Comparison of ENCODE assay signal across 27 mouse cellular contexts in the genomic region with DNA sequence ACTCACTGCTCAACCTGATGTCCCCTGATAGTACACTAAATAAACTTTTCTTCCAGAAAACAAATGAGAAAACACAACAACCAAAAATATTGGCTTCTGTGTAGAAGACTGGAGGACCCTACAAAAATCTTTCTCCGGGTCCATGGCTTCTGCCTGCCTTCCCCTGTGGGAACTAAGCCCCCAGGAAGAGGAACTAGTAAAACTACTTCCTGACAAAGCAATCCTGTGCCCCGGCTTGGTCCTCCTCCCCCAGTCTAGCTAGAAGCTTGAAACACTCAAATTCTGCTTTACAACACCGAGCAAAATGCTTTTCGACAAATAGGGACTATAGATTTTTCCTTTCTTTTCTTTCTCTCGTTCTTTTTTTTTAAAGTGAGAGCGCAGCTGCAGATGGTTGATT. TPM values are rescaled to one million over a fixed set of nuclear protein-coding genes. Genes with fewer than 3 reads are reported as not detected.
DNase-seq lines count a peak whose midpoint lies in the region; ATAC-seq lines count a peak whose summit lies in the region.
"Had no signal": no experiment of that assay in that cellular context is flagged by ENCODE, and none has a peak within 500 bp of the region (broad histone marks: within the 10 kb centered on the region; RNA-seq: fewer than 3 reads in every experiment).

No protein-coding gene starts in this region.

- peaks cover 12% of the 10 kb centered on the region for H3K4me1 ChIP-seq in hindbrain, embryonic 14.5 days (replicated peaks; ENCODE audit: control insufficient read depth, insufficient read depth, low read length)
- H3K4me1 ChIP-seq in hindbrain, embryonic 11.5 days (replicated peaks; ENCODE audit: control insufficient read depth, insufficient read depth, low read length) = no peaks in the 10 kb centered on the region
- H3K4me1 ChIP-seq: forebrain, embryonic 10.5 days; heart, embryonic 10.5 days had no signal

- no peak for ATAC-seq in hindbrain, embryonic 14.5 days (ENCODE audit: low FRiP score)
- no peak for ATAC-seq in hindbrain, embryonic 11.5 days (ENCODE audit: low FRiP score)
- peak; percentile 56; the same call in 1 of the 2 replicates for ATAC-seq in granulocyte monocyte progenitor cell, adult 5-6 weeks (replicated peaks; ENCODE audit: poor library complexity, severe bottlenecking)
- peak; percentile 53 for ATAC-seq in megakaryocyte progenitor cell, adult 5-6 weeks (replicated peaks; ENCODE audit: poor library complexity)
- ATAC-seq: forebrain, embryonic 13.5 days; forebrain, embryonic 16.5 days; inflammation-experienced regulatory T-cells, adult 6 months; intestine, embryonic 16.5 days; Patski had no signal

- no peak overlapping the region for H3K4me2 ChIP-seq in hindbrain, embryonic 14.5 days (replicated peaks)
- no peak overlapping the region for H3K4me2 ChIP-seq in hindbrain, embryonic 11.5 days (replicated peaks; ENCODE audit: low read depth, low read length)
- H3K4me2 ChIP-seq: forebrain, embryonic 13.5 days; heart, embryonic 13.5 days; hindbrain, embryonic 15.5 days had no signal

- intact Hi-C loops in gastrocnemius, postnatal 14 days (cut with DNase I; ENCODE audit: low total_unique reads) = no loop called here

- no peaks in the 10 kb centered on the region for H3K36me3 ChIP-seq in hindbrain, embryonic 14.5 days (replicated peaks; ENCODE audit: control insufficient read depth, insufficient read depth)
- H3K36me3 ChIP-seq in hindbrain, embryonic 11.5 days (ENCODE audit: control insufficient read depth, insufficient read depth, low read length) = no peaks in the 10 kb centered on the region
- H3K36me3 ChIP-seq: forebrain, embryonic 10.5 days; G1E; heart, embryonic 10.5 days; heart, embryonic 13.5 days; hindbrain, embryonic 15.5 days had no signal

- no peak for DNase-seq in hindbrain, embryonic 14.5 days (ENCODE audit: low spot score)
- DNase-seq in hindbrain, embryonic 11.5 days (ENCODE audit: low spot score) = no peak
- DNase-seq in right cerebral cortex, adult 2 months (ENCODE audit: low spot score in 2 of 2) = no peak
- DNase-seq in gastrocnemius, postnatal 14 days = no peak
- DNase-seq: adrenal gland, postnatal 10 days; adrenal gland, postnatal 36 days; B cell, adult 2 months; cerebellum, adult 18-20 months; cerebellum, adult 9-10 months; cerebellum, postnatal 14 days; gastrocnemius, adult 2 months; gastrocnemius, postnatal 25 days; heart, adult 2 months; heart, postnatal 14 days; heart, postnatal 4 days had no signal

- H3K27ac ChIP-seq in hindbrain, embryonic 14.5 days = peak overlapping the region; percentile 67; the same call in 1 of the 2 replicates
- no peak overlapping the region for H3K27ac ChIP-seq in hindbrain, embryonic 11.5 days (ENCODE audit: low read depth, low read length)
- H3K27ac ChIP-seq: forebrain, embryonic 10.5 days; forebrain, embryonic 13.5 days; gastrocnemius, adult 2 months; heart, adult 2 months; heart, embryonic 10.5 days; heart, embryonic 13.5 days had no signal

- WGBS in hindbrain, embryonic 14.5 days = 74% methylated on average over 6 of the region's 6 CpGs
- 86% methylated on average over 6 of the region's 6 CpGs for WGBS in hindbrain, embryonic 11.5 days

- H3K9me3 ChIP-seq in hindbrain, embryonic 14.5 days (ENCODE audit: control insufficient read depth, low read length) = no peaks in the 10 kb centered on the region
- no peaks in the 10 kb centered on the region for H3K9me3 ChIP-seq in hindbrain, embryonic 11.5 days (ENCODE audit: control insufficient read depth, low read length)
- H3K9me3 ChIP-seq: forebrain, embryonic 10.5 days; forebrain, embryonic 13.5 days; G1E; heart, embryonic 10.5 days; heart, embryonic 13.5 days; hindbrain, embryonic 15.5 days had no signal

- H3K9ac ChIP-seq in hindbrain, embryonic 14.5 days = no peak overlapping the region
- H3K9ac ChIP-seq in hindbrain, embryonic 11.5 days (ENCODE audit: low read depth, low read length) = no peak overlapping the region
- H3K9ac ChIP-seq: forebrain, embryonic 13.5 days; heart, embryonic 13.5 days; hindbrain, embryonic 15.5 days had no signal

- no peak overlapping the region for H3K4me3 ChIP-seq in hindbrain, embryonic 14.5 days (replicated peaks; ENCODE audit: low read length)
- no peak overlapping the region for H3K4me3 ChIP-seq in hindbrain, embryonic 11.5 days (ENCODE audit: low read depth, low read length)
- H3K4me3 ChIP-seq: forebrain, embryonic 10.5 days; forebrain, embryonic 13.5 days; gastrocnemius, adult 2 months; heart, adult 2 months; heart, embryonic 10.5 days; heart, embryonic 13.5 days; hindbrain, embryonic 15.5 days had no signal

- no peaks in the 10 kb centered on the region for H3K27me3 ChIP-seq in hindbrain, embryonic 14.5 days (ENCODE audit: control insufficient read depth, insufficient read depth, low read length)
- no peaks in the 10 kb centered on the region for H3K27me3 ChIP-seq in hindbrain, embryonic 11.5 days (ENCODE audit: control insufficient read depth, insufficient read depth, low read length)
- H3K27me3 ChIP-seq: forebrain, embryonic 13.5 days; heart, embryonic 13.5 days; hindbrain, embryonic 15.5 days had no signal

RNA-seq across cellular contexts. Expression of gene Mki67, which starts 51.3 kb away (rescaled TPM):
- polyA plus RNA-seq in hindbrain, embryonic 14.5 days (2014; fragmentation: Nextera tagmentation; extraction: Ambion mirVana) = 7.2 and 9.4 TPM in 2 replicates
- 49.7 and 57.5 TPM in 2 replicates for polyA plus RNA-seq in hindbrain, embryonic 11.5 days (2014; fragmentation: Nextera tagmentation; extraction: Ambion mirVana)
- total RNA-seq in granulocyte monocyte progenitor cell, adult 5-6 weeks (2014; fragmentation: Nextera tagmentation) = 154 and 199 TPM in 2 replicates
- total RNA-seq in granulocyte monocyte progenitor cell, adult 5-6 weeks (2017) = 269 and 306 TPM in 2 replicates
- total RNA-seq in megakaryocyte progenitor cell, adult 5-6 weeks (2015) = 389 and 403 TPM in 2 replicates
- 247 and 299 TPM in 2 replicates for total RNA-seq in megakaryocyte progenitor cell, adult 5-6 weeks (2017)
- 10 to 100 TPM; 11.1 to 12.8 TPM for total RNA-seq in gastrocnemius, postnatal 14 days (2021)

Comparison
In these comparisons a context has a peak if more than half of its experiments do, and no peak if none do; other contexts are left out.
1. ATAC-seq: peak in granulocyte monocyte progenitor cell, adult 5-6 weeks (single experiment) and megakaryocyte progenitor cell, adult 5-6 weeks (single experiment); none in hindbrain, embryonic 14.5 days (single experiment) and hindbrain, embryonic 11.5 days (single experiment).
2. RNA of gene Mki67, which starts 51.3 kb away (total RNA-seq): 247 to 403 TPM in megakaryocyte progenitor cell, adult 5-6 weeks and 154 to 306 TPM in granulocyte monocyte progenitor cell, adult 5-6 weeks; 11.1 to 12.8 TPM in gastrocnemius, postnatal 14 days; every median in the first group is over 10 times any median in the second.